Mouse (Mus musculus) gastrocnemius, adult 18-20 months (tissue): ENCODE results near the gene Tgfbr2. TPM values are rescaled to one million over a fixed set of nuclear protein-coding genes. Genes with fewer than 3 reads are reported as not detected.

ENCODE experiments used
- DNase-seq: peaks from one replicate; pipeline ENCODE4 v3.0.0; 2021; ENCODE audit warnings: low spot score
- total RNA-seq, 2 experiments: library from RNA; stranded (reverse); gene quantifications; 2 replicates each; pipeline ENCODE4 v1.2.3; 2021

The Tgfbr2 gene
- total RNA-seq, 2 experiments from 2014 or later: 14.7 to 20.2 TPM

GRCm38 (mm10) chr9:116115875-116116274 is 59.3 kb downstream of the Tgfbr2 start:
- DNase-seq: no peak

- no peak for DNase-seq
Measured at GRCm38 (mm10) chr9:116114339-116114738, 60.8 kb downstream of the Tgfbr2 start.

- no peak for DNase-seq
Measured at GRCm38 (mm10) chr9:116111149-116111970, 63.8 kb downstream of the Tgfbr2 start.

GRCm38 (mm10) chr9:116108729-116109128 is 66.4 kb downstream of the Tgfbr2 start:
- no peak for DNase-seq

GRCm38 (mm10) chr9:116104770-116105169 is 70.4 kb downstream of the Tgfbr2 start:
- no peak for DNase-seq

- DNase-seq: no peak
Measured at GRCm38 (mm10) chr9:116101842-116102241, 73.3 kb downstream of the Tgfbr2 start.

GRCm38 (mm10) chr9:116100015-116100414 is 75.1 kb downstream of the Tgfbr2 start:
- peak; percentile 55 for DNase-seq

GRCm38 (mm10) chr9:116099596-116099993 is 75.6 kb downstream of the Tgfbr2 start:
- DNase-seq: no peak

- peak; percentile 56 for DNase-seq
Measured at GRCm38 (mm10) chr9:116098724-116099595, 76.2 kb downstream of the Tgfbr2 start.

GRCm38 (mm10) chr9:116091921-116092320 is 83.2 kb downstream of the Tgfbr2 start:
- DNase-seq: no peak

- no peak for DNase-seq
Measured at GRCm38 (mm10) chr9:116091101-116091841, 83.9 kb downstream of the Tgfbr2 start.

GRCm38 (mm10) chr9:116090296-116090695 is 84.9 kb downstream of the Tgfbr2 start:
- DNase-seq: no peak

GRCm38 (mm10) chr9:116088912-116089311 is 86.2 kb downstream of the Tgfbr2 start:
- no peak for DNase-seq

GRCm38 (mm10) chr9:116087880-116088279 is 87.3 kb downstream of the Tgfbr2 start:
- DNase-seq: peak; percentile 75

- DNase-seq: no peak
Measured at GRCm38 (mm10) chr9:116087263-116087662, 87.9 kb downstream of the Tgfbr2 start.

- DNase-seq: no peak
Measured at GRCm38 (mm10) chr9:116085999-116086398, 89.2 kb downstream of the Tgfbr2 start.

GRCm38 (mm10) chr9:116084324-116084931 is 90.7 kb downstream of the Tgfbr2 start:
- DNase-seq: no peak

- DNase-seq: no peak
Measured at GRCm38 (mm10) chr9:116083726-116084323, 91.3 kb downstream of the Tgfbr2 start.

GRCm38 (mm10) chr9:116083300-116083699 is 91.9 kb downstream of the Tgfbr2 start:
- DNase-seq: no peak

GRCm38 (mm10) chr9:116081781-116082180 is 93.4 kb downstream of the Tgfbr2 start:
- no peak for DNase-seq

GRCm38 (mm10) chr9:116077419-116077818 is 97.7 kb downstream of the Tgfbr2 start:
- no peak for DNase-seq
